22 mouse cellular contexts compared by ENCODE assay signal in genomic region chr10:63313726-63314125, GRCm38 (mm10).
A peak's percentile ranks its signal among the peaks of the same experiment; 100 is the strongest.
DNase-seq lines count a peak whose midpoint lies in the region; ATAC-seq lines count a peak whose summit lies in the region.
"Had no signal": no experiment of that assay in that cellular context is flagged by ENCODE, and none has a peak within 500 bp of the region (broad histone marks: within the 10 kb centered on the region; RNA-seq: fewer than 3 reads in every experiment).

No protein-coding gene starts in this region.

- no peak overlapping the region for H3K4me2 ChIP-seq in kidney, embryonic 14.5 days (replicated peaks; ENCODE audit: low read depth, low read length)
- H3K4me2 ChIP-seq: embryonic facial prominence, embryonic 15.5 days; heart, embryonic 13.5 days; hindbrain, embryonic 12.5 days had no signal

- no peak overlapping the region for H3K4me3 ChIP-seq in kidney, embryonic 14.5 days (ENCODE audit: low read length)
- H3K4me3 ChIP-seq: embryonic facial prominence, embryonic 15.5 days; erythroblast, embryonic 14.5 days; forebrain, embryonic 10.5 days; gastrocnemius, adult 2 months; heart, embryonic 13.5 days; hindbrain, embryonic 12.5 days had no signal

- H3K4me1 ChIP-seq in kidney, embryonic 14.5 days (ENCODE audit: control insufficient read depth, insufficient read depth, low read length): no peaks in the 10 kb centered on the region
- H3K4me1 ChIP-seq: embryonic facial prominence, embryonic 15.5 days; forebrain, embryonic 10.5 days; heart, embryonic 13.5 days; hindbrain, embryonic 12.5 days had no signal

- H3K9me3 ChIP-seq in kidney, embryonic 14.5 days (ENCODE audit: control insufficient read depth, low read length): no peaks in the 10 kb centered on the region
- H3K9me3 ChIP-seq: embryonic facial prominence, embryonic 15.5 days; forebrain, embryonic 10.5 days; heart, embryonic 13.5 days; hindbrain, embryonic 12.5 days had no signal

- DNase-seq in kidney, adult 11 months: peak; percentile 66
- DNase-seq in kidney, adult 9 months: peak; percentile 71
- peak; percentile 14 for DNase-seq in kidney, postnatal 14 days
- DNase-seq in yolk sac, embryonic 10.5 days (ENCODE audit: low spot score): peak; percentile 10
- DNase-seq in cerebellum, adult 9-11 months: no peak
- DNase-seq: adrenal gland, postnatal 25 days; cerebellum, adult 2 months; cerebellum, postnatal 14 days; embryo, embryonic 11 days; gastrocnemius, adult 2 months; gastrocnemius, postnatal 25 days; heart, postnatal 4 days had no signal

- no peak overlapping the region for H3K27ac ChIP-seq in kidney, embryonic 14.5 days (ENCODE audit: low read depth, low read length)
- H3K27ac ChIP-seq: embryonic facial prominence, embryonic 15.5 days; forebrain, embryonic 10.5 days; gastrocnemius, adult 2 months; heart, embryonic 13.5 days; hindbrain, embryonic 12.5 days had no signal

- 70% methylated on average over 1 of the region's 1 CpGs for WGBS in kidney, embryonic 14.5 days

- no peaks in the 10 kb centered on the region for H3K27me3 ChIP-seq in kidney, embryonic 14.5 days (ENCODE audit: control insufficient read depth, insufficient read depth, low read length)
- H3K27me3 ChIP-seq: CH12.LX; embryonic facial prominence, embryonic 15.5 days; heart, embryonic 13.5 days; hindbrain, embryonic 12.5 days; Patski had no signal

- ATAC-seq in kidney, embryonic 14.5 days (ENCODE audit: low FRiP score, low TSS enrichment): no peak
- ATAC-seq: activated CD4-positive, CD25-positive, alpha-beta regulatory T cell, adult 4 months; forebrain, embryonic 14.5 days; Patski had no signal

- no peak overlapping the region for H3K9ac ChIP-seq in kidney, embryonic 14.5 days (ENCODE audit: low read depth, low read length)
- H3K9ac ChIP-seq: embryonic facial prominence, embryonic 15.5 days; heart, embryonic 13.5 days; hindbrain, embryonic 12.5 days had no signal

- peaks cover 66% of the 10 kb centered on the region for H3K36me3 ChIP-seq in kidney, embryonic 14.5 days (ENCODE audit: control insufficient read depth, insufficient read depth, low read length)
